Mouse (Mus musculus): ENCODE data around the gene A3galt2. TPM values are rescaled to one million over a fixed set of nuclear protein-coding genes. Genes with fewer than 3 reads are reported as not detected.
A peak's percentile ranks its signal among the peaks of the same experiment; 100 is the strongest.

A3galt2 gene
- total RNA-seq, 2 experiments from 2014 or later, result 0.20 to 0.26 TPM

DNA sequence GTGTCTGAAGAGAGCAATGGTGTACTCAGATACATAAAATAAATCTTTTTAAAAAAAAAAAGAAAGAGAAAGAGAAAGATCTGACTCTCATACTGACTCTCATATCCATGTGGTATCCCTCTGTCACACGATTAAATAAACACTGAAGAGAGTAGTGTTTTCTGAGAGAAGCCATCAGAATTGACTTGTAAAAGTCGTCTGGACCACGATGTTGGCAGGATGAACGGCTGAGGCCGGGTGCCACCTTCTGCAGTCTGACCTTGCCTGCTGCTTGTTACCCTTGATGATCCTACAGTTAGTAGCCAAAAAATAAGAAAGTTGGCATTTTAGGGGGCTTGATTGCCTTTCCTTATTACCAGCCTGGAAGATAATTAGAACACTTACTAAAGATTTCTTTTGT, 22.4 kb upstream of the A3galt2 start:
- DNase-seq (ENCODE audit: low spot score in 2 of 2), result no peak
- no peak for TF ChIP-seq CTCF (conservative IDR thresholded peaks at IDR 0.05)
- Histone ChIP-seq H3K4me3 (no peak overlapping the region), H3K27ac (peak overlapping the region; percentile 88)

DNA sequence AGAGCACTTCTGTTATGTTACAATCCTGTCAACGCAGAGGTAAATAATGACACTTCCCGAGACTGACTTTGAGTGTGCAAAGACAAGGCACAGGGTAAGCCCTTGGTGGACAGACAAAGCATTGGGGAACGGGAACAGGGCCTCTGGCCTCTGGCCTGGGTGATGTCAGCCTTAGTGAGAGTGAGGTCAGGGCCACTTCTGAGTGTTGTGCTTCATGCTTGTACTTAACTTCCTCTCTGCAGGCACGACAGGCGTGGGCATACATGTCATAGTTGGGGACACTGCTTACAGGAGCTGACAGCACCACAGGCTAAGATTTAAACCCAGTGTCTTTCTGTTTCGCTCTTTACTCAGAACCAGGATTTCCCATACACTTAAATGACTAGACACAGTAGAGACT, 21.7 kb upstream of the A3galt2 start:
- no peak for TF ChIP-seq CTCF (conservative IDR thresholded peaks at IDR 0.05)
- H3K27ac ChIP-seq, result peak overlapping the region; percentile 88
- H3K4me3 ChIP-seq, result peak overlapping the region; percentile 0; the same call in 1 of the 2 replicates
- no peak for DNase-seq (ENCODE audit: low spot score in 2 of 2)

DNA sequence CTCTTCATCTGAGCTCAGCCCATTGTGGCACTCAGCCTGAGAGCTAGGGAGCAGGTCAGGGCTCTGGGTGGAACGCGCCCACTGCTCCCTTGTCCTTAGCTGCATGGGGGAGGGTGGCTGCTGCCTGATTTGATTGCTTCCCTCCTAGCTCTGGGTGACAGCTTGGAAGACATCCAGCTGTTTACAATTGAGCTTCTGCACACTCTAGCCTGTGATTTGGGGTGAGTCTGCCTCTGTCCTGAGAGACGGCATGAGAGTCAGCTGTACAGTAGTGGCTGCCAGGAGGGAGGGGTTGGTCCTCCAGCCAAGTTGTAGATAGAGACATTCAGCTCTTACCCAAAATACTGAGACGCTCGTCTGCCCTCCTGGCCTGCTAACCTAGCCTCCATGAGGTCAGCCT, 20.9 kb upstream of the A3galt2 start:
- TF ChIP-seq CTCF (conservative IDR thresholded peaks at IDR 0.05), result no peak
- DNase-seq (ENCODE audit: low spot score in 2 of 2), result peak; percentile 58 to 82
- Histone ChIP-seq H3K4me3 (peak overlapping the region; percentile 7; the same call in 1 of the 2 replicates), H3K27ac (peak overlapping the region; percentile 88)

DNA sequence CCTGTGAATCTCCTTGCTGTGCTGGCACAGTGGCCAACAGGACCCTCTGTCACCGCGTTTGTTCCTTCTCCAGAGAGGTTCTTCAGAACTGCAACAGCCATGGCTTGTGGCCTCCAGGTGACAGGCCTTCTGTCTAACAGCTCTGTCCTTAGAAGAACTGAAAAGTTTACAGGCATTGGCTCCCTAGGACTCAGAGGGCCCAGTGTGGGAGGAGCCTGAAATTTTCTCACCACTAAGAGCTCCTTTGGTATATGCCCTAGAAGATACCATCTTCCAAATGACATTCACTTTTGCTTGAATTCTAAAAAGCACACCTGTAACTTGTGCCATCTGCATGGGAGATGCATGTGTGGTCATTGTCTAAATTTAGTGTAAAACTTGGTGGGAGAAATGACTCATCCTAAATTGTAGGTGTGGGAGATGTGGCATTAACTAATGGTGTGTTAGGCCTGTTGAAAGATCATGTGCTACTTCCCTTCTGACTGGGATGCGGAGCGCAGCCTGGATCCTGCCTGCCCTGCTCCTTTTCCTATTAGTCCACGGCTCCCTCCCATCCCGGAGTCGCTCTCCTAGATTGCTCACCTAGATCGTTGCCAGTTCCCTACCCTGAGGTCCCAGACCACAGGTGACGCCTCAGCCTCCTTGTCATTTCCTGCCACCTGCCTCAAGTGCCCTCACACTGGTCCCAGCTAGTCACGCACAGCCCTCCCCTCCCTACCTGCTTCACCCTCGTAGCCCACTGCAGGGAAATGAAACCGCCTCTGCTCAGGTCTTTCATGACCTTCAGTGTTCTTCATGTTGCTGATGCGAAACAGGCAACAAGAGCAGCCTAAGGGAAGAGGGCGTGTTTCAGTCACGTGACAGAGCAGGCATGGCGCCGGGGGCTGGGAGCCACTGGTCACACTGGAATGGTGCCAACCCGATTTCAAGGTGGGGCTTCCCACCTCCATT, 20.2 kb upstream of the A3galt2 start:
- no peak for DNase-seq (ENCODE audit: low spot score in 2 of 2)
- TF ChIP-seq CTCF (conservative IDR thresholded peaks at IDR 0.05), result no peak
- Histone ChIP-seq H3K27ac (peak overlapping the region; percentile 88), H3K4me3 (peak overlapping the region; percentile 7; the same call in 1 of the 2 replicates)

DNA sequence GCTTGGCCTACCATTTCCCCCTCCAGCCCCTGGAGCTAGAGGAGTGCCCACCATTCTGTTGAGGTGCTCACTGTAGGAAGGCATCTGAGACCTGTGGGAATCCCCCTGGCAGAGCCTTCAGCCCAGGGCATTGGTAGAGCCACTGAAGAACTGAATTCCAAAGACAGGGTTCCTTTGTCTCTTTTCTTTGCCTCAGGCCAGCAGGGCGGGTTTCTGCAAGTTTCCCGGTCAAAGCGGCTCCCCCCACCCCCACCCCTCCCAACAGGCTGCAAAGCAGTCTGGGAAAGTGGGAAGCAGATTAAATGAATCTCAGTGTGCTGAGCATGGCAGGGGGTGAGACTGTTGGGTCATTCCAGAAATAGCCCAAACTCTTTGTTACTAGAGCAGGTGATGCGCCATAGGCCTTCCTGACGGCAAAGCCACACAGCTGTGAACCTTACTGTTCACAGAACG, 18.0 kb upstream of the A3galt2 start:
- TF ChIP-seq CTCF (conservative IDR thresholded peaks at IDR 0.05), result no peak; the same call in 1 of the 2 replicates
- H3K27ac ChIP-seq, result peak overlapping the region; percentile 88
- no peak for DNase-seq (ENCODE audit: low spot score in 2 of 2)
- H3K4me3 ChIP-seq, result no peak overlapping the region

DNA sequence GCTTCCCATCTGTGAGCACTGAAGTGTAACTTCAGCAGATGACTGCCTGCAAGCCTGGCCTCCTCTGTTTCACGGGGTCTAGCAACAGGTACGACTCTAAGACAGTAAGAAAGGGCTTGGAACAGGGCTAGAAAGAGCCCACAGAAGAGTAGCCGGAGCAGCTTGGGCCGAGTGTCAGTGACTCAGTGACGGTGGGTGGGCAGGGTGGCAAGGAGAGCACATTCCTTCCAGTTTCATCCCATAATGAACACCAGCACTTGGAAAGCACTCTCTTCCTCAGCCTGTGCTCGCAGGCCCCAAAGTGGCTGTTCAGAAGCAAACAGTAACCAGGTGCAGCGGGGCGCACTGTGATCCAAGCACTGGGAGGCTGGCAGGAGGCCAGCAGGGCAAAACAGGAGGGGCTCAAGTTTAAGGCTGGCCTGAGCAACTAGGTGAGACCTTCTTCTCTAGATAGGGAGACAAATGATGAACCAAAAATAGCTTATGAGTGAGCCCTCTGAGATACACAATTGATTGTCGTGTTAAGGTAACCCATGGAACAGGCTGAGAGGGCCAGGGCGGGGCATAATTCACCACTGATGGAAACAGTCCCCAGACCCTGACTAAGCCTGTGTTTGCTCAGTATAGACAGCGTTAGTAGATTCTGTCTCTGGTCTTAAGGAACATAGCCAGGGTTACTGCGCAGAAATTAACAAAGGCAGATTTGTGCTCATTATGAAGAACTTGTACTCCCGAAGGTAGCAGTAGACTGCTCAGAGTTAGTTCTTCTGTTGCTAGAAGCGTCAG, 17.1 kb upstream of the A3galt2 start:
- no peak for TF ChIP-seq CTCF (conservative IDR thresholded peaks at IDR 0.05)
- DNase-seq (ENCODE audit: low spot score in 2 of 2), result no peak
- peak overlapping the region; percentile 88 for H3K27ac ChIP-seq

DNA sequence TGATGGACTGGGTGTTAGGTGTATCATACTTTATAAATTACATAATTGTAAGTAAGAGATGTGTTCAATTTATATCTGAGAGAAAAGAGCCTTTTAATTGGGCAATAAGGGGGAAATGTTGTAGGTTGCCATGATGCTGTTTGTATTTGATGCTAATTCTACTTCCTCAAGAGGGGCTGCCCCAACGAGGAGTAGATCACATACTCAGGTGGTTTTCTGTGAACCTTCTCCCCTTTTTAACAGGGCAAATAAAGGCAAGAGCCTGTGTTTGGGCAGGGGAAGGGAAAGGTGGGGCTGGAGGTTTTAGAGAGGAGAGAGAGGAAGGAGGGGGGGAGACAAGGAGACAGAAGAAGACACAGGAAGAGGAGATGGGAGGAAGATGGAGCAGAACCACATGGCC, 14.3 kb upstream of the A3galt2 start:
- H3K4me3 ChIP-seq, result no peak overlapping the region
- TF ChIP-seq CTCF (conservative IDR thresholded peaks at IDR 0.05), result no peak
- no peak for DNase-seq (ENCODE audit: low spot score in 2 of 2)

More for the DNA sequence above, 17.1 kb upstream of the A3galt2 start:
- H3K4me3 ChIP-seq, result no peak overlapping the region

DNA sequence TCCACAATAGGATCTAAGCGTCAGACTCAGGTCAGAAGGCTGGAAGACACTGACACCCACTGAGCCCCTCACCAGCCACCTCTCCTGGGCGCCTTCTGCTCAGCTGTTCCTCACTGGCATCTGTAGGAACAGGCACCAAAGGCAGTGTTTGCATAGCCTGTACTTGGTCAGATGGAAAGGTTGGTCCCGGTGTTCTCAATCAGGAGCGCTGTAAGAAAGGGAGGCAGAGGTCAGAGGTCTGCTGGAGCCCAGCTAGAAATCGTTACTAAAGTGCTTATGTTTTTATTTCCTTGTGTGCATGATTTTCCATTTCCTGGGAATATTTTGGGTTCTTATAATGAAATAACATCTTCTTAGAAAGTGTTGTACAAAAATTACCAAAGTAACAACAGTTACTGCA, 13.3 kb upstream of the A3galt2 start:
- H3K4me3 ChIP-seq, result no peak overlapping the region
- TF ChIP-seq CTCF (conservative IDR thresholded peaks at IDR 0.05), result no peak
- no peak overlapping the region for H3K27ac ChIP-seq
- DNase-seq (ENCODE audit: low spot score in 2 of 2), result no peak

More for the DNA sequence above, 14.3 kb upstream of the A3galt2 start:
- no peak overlapping the region for H3K27ac ChIP-seq

DNA sequence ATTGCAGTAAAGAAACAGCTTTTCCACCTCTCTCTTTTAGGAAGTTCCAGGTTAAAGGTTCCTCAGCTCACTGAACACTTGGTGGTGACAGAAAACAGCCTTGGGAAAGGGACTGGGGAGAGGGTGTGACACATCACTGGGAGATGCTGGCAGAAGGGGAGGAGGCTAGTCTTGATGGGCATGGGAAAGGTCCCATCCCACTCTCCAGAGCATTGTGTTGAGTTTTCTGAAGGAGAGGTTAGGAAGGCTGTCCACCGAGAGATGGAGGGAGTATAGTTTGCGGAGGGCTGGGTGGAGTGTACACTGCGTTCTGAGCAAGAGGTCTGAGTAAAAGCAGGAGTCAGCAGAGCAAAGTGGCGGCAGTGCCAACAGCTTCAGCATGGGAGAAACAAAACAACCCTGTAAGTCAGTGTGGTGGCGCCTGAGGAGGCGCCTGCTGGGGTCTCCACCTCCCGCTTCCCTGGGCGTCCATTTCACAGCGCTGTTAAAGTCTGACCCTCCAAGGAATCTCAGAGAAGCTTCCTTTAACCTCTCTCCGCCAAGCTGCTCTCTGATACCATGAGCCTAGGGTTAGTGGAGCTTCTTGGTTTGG, 12.7 kb upstream of the A3galt2 start:
- no peak for DNase-seq (ENCODE audit: low spot score in 2 of 2)
- Histone ChIP-seq H3K27ac (peak overlapping the region; percentile 28; the same call in 1 of the 2 replicates), H3K4me3 (no peak overlapping the region)
- no peak for TF ChIP-seq CTCF (conservative IDR thresholded peaks at IDR 0.05)

DNA sequence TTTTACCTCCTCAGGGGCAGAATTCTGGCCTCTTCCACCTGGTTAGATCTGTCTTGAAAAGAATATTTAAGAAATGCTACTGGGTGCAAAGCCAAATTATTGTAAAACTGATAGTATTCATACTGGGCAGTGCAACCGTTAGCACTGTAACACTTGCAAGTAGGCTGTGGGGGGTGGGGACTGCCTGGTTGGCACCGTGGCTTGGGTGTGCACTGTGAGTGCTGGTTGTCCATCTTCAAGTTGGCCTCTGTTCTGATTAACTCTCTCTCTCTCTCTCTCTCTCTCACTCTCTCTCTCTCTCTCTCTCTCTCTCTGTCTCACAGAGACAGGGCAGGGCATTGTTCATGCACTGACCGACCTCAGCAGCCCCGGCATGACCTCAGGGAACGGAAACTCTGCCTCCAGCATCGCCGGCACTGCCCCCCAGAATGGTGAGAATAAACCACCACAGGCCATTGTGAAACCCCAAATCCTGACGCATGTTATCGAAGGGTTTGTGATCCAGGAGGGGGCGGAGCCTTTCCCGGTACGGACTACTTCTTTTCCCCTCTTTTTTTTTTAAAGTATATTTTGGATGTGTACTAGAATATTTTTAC, 12.0 kb upstream of the A3galt2 start:
- DNase-seq (ENCODE audit: low spot score in 2 of 2), result no peak
- Histone ChIP-seq H3K27ac (peak overlapping the region; percentile 28; the same call in 1 of the 2 replicates), H3K4me3 (no peak overlapping the region)
- no peak for TF ChIP-seq CTCF (conservative IDR thresholded peaks at IDR 0.05)

DNA sequence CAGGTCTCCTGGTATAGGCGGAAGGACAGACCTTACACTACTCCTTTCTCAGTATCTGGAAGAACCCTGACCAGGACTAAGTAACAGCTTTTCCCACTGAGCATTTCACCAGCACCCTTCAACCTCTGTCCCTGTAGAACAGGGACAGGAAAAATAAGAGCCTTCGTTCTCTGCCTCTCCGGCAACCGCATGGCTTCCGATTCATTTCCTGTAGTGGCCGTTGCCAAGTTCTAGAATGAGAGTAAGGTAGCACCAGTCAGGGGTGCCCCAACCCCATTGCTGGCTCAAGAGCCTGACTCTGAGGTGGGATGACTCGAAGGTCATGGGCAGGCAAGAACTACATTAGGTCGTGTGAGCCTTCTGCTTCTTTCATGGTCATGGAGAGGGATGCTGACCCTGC, 10.0 kb upstream of the A3galt2 start:
- no peak overlapping the region for H3K4me3 ChIP-seq
- H3K27ac ChIP-seq, result no peak overlapping the region
- DNase-seq (ENCODE audit: low spot score in 2 of 2), result no peak
- no peak for TF ChIP-seq CTCF (conservative IDR thresholded peaks at IDR 0.05)

DNA sequence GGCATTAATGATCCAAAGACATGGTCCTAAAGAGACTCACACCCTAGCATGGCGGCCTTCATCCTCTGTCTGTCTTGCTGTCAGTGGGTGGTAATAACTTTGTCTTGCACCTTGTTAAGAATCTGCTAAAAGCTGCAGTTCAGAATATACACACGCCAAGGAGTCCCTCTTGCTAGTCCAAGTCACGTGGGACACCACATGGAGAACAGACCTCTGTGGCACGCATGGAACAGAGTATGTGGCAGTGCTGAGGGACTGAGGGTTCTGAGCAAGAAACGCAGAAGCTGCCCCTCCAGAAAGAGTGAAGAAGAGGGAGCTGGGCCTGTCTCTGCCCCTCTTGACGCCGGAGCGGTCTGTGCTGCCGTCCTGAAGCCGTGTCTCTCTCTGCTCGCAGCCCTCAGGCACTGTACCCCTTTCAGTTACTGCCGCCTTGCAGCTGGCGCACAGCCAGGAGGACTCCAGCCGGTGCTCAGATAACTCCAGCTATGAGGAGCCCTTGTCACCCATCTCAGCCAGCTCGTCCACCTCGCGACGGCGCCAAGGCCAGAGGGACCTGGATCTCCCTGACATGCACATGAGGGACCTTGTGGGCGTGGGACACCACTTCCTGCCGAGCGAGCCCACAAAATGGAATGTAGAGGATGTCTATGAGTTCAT, 7.4 kb upstream of the A3galt2 start:
- no peak for DNase-seq (ENCODE audit: low spot score in 2 of 2)
- H3K4me3 ChIP-seq, result no peak overlapping the region
- H3K27ac ChIP-seq, result 0 out of 2 replicates have a peak overlapping the region, but pooled peaks have one; percentile 33
- TF ChIP-seq CTCF (conservative IDR thresholded peaks at IDR 0.05), result no peak

Measured in layer of hippocampus, adult 2 months (tissue).